Mouse (Mus musculus) liver, postnatal 0 days (tissue): ENCODE data around the gene Nfkbib. TPM values are rescaled to one million over a fixed set of nuclear protein-coding genes. Genes with fewer than 3 reads are reported as not detected.

Experiments used
- ATAC-seq: fragments of 200-750 bp; cut with Nextera tagmentation; 2 replicates; pipeline ENCODE4 v1.8.0; 2017; ENCODE audit warnings: mild to moderate bottlenecking, moderate library complexity
- DNase-seq: peaks from one replicate; pipeline ENCODE4 v3.0.0-alpha.2; 2016
- H3K27ac ChIP-seq: fragments of 300-500 bp; sonication (generic); 2 replicates; pipeline ENCODE4 v1.5.1; 2014; ENCODE audit warnings: antibody characterized with exemption, moderate library complexity, mild to moderate bottlenecking, low read depth
- H3K27me3 ChIP-seq: fragments of 300-500 bp; sonication (generic); 2 replicates; pipeline ENCODE4 v1.6.1; 2014; ENCODE audit warnings: low read length, control low read depth, mixed read lengths; ENCODE audit not compliant: insufficient read depth
- H3K36me3 ChIP-seq: fragments of 300-500 bp; sonication (generic); replicated peaks from 2 replicates; pipeline ENCODE4 v1.6.1; 2014; ENCODE audit warnings: mild to moderate bottlenecking, control low read depth, low read length, moderate library complexity, mixed read lengths; ENCODE audit not compliant: insufficient read depth
- H3K4me1 ChIP-seq: fragments of 300-500 bp; sonication (generic); 2 replicates; pipeline ENCODE4 v1.6.1; 2014; ENCODE audit warnings: antibody characterized with exemption, mild to moderate bottlenecking, control low read depth; ENCODE audit not compliant: insufficient read depth
- H3K4me2 ChIP-seq: fragments of 300-500 bp; sonication (generic); 2 replicates; pipeline ENCODE4 v1.6.1; 2014; ENCODE audit warnings: low read depth, mild to moderate bottlenecking, low read length, moderate library complexity, mixed read lengths
- H3K4me3 ChIP-seq: fragments of 300-500 bp; sonication (generic); 2 replicates; pipeline ENCODE4 v1.5.1; 2014; ENCODE audit warnings: low read depth, low read length
- H3K9ac ChIP-seq: fragments of 300-500 bp; sonication (generic); replicated peaks from 2 replicates; pipeline ENCODE4 v1.6.1; 2014; ENCODE audit warnings: mild to moderate bottlenecking, moderate library complexity
- H3K9me3 ChIP-seq: fragments of 300-500 bp; sonication (generic); 2 replicates; pipeline ENCODE4 v1.6.1; 2016; ENCODE audit warnings: mild to moderate bottlenecking, control low read depth, low read length, mixed read lengths
- CTCF ChIP-seq: sonication (generic); IDR thresholded peaks from 2 replicates; pipeline ENCODE4 v1.5.1; 2016; ENCODE audit warnings: antibody characterized with exemption, low read depth
- EP300 ChIP-seq: IDR thresholded peaks from 2 replicates; pipeline ENCODE4 v1.6.1; 2016; ENCODE audit warnings: antibody characterized with exemption, low read depth, mild to moderate bottlenecking
- WGBS: fragments of 180-500 bp; shearing (Covaris S2); extraction: QIAGEN DNeasy Blood & Tissue Kit; methylation state at CpG from one replicate; pipeline ENCODE4 v1.1.7; 2014; ENCODE audit not compliant: insufficient replicate concordance; 5-methylcytosine and 5-hydroxymethylcytosine counted together
- polyA plus RNA-seq: library from polyadenylated mRNA; unstranded; fragments of >200 nt; fragmentation: Nextera tagmentation; extraction: Ambion mirVana; gene quantifications from 2 replicates; pipeline ENCODE4 v1.2.1, GENCODE M21; 2015

The Nfkbib gene
- polyA plus RNA-seq = 25.1 and 26.9 TPM in 2 replicates

DNA sequence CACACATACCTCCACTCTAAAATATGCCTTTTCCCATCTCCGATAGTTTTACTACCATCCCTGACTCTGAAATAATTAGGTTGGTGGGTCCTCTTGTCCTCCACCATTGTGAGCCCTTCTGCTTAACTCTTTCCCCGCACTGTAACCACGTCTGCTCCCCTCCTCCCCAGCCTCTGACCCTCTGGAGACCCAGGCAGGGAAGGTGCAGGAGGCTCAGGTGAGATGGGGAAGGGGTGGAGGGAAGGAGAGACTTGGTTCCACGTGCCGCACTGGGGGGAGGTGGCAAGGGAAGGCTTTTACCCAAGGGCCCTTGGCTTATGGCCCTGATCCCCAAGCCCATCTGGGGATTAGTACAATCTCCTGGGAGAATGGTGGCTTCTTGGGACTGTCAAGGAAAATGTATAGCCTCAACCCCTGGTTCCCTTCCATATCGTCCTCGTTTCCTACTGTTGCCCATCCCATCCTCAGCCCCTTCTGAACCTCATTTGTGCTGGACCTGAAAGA lies at the start of gene Nfkbib:
TSS of gene Nfkbib (minus strand) at position 51 of the 504 bp plus-strand sequence.
- Histone ChIP-seq H3K4me2 (peak within 1 kb of the TSS; percentile 89), H3K4me1 (peaks cover 23% of the 10 kb centered on the region), H3K9me3 (no peaks in the 10 kb centered on the region), H3K4me3 (peak within 1 kb of the TSS; percentile 73), H3K27ac (peak within 1 kb of the TSS; percentile 78; the same call in 1 of the 2 replicates), H3K36me3 (peaks cover 5% of the 10 kb centered on the region; the same call in 1 of the 2 replicates), H3K9ac (peak within 1 kb of the TSS; percentile 73), H3K27me3 (no peaks in the 10 kb centered on the region)
- ATAC-seq (no peak), DNase-seq (no peak)
- TF ChIP-seq EP300 = no peak
- no peak for TF ChIP-seq CTCF
- 70% methylated on average over 7 of the region's 7 CpGs for WGBS

DNA sequence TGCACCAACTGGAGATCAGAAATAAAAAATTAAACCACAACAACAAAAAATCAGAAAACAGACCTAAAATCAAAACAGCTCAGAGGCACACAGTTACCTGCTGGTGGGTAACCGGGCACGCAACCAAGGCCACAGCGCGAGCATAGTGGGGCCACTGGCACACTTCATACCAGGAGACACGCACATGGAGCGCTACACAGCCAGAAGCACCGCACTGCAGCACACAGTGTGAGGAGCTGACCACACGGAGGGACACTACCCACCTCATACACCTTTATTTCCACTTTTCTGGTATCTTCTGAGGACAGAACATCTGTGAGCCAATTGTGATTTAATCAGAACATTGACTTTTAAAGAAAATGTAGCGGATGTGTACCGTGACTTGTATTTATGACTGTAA lies 49.6 kb upstream of the Nfkbib start:
- 91% methylated on average over 10 of the region's 10 CpGs for WGBS
- Histone ChIP-seq H3K4me3 (no peak overlapping the region), H3K9me3 (no peaks in the 10 kb centered on the region), H3K27ac (no peak overlapping the region), H3K4me2 (no peak overlapping the region), H3K36me3 (peaks cover 89% of the 10 kb centered on the region), H3K9ac (no peak overlapping the region), H3K4me1 (peaks cover 42% of the 10 kb centered on the region), H3K27me3 (no peaks in the 10 kb centered on the region)
- TF ChIP-seq EP300 (no peak), CTCF (no peak)
- DNase-seq (no peak), ATAC-seq (no peak)

DNA sequence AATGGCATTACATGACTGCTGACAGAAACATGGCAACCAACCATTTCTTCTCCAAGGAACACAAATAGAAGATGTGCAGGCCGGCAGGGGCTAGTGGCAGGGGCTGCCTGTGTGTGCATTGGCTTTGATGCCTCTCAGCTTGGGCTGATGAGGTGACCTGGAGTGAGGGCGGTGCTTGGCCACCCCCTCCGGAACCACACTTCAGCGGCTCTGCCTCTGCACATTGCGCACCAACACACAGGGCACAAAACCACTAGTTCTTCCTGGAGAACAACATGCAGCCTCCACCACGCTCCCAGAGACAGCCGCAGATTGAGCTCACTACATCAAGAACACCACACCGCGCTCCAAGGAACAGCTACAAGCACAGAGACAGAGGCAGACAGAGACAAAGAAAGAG lies 48.9 kb upstream of the Nfkbib start:
- Histone ChIP-seq H3K4me1 (peaks cover 42% of the 10 kb centered on the region), H3K36me3 (peaks cover 82% of the 10 kb centered on the region), H3K4me2 (no peak overlapping the region), H3K27me3 (no peaks in the 10 kb centered on the region), H3K4me3 (no peak overlapping the region), H3K9me3 (no peaks in the 10 kb centered on the region), H3K27ac (no peak overlapping the region), H3K9ac (peak overlapping the region; percentile 26; the same call in 1 of the 2 replicates)
- DNase-seq (no peak), ATAC-seq (no peak)
- 71% methylated on average over 9 of the region's 9 CpGs for WGBS
- TF ChIP-seq EP300 (no peak), CTCF (no peak)

DNA sequence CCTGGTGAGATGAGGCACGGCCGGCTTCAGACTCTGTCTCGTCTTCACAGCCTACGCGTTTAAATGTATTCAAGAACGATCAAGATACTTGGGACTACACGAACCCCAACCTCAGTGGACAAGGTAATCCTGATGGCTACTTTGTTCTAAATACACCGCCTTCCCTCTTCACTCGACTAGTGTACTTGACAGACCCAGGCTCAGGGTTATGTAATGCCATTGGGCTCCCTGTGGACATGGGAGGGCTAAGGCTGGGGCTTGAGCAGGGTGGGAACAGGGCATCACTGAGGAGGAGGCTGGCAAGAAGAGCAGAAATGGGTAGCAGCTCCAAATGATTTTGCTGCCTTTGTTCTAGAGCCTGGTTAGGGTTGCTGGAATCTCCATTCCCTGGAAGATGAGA lies 47.9 kb upstream of the Nfkbib start:
- no peak overlapping the region for H3K27ac ChIP-seq
- 89% methylated on average over 9 of the region's 9 CpGs for WGBS
- no peak overlapping the region for H3K4me3 ChIP-seq
- peaks cover 39% of the 10 kb centered on the region for H3K4me1 ChIP-seq
- H3K36me3 ChIP-seq = peaks cover 72% of the 10 kb centered on the region
- H3K9ac ChIP-seq = no peak overlapping the region
- DNase-seq (no peak), ATAC-seq (no peak)
- no peaks in the 10 kb centered on the region for H3K9me3 ChIP-seq
- TF ChIP-seq EP300 = no peak
- TF ChIP-seq CTCF = no peak
- H3K4me2 ChIP-seq = no peak overlapping the region
- no peaks in the 10 kb centered on the region for H3K27me3 ChIP-seq

DNA sequence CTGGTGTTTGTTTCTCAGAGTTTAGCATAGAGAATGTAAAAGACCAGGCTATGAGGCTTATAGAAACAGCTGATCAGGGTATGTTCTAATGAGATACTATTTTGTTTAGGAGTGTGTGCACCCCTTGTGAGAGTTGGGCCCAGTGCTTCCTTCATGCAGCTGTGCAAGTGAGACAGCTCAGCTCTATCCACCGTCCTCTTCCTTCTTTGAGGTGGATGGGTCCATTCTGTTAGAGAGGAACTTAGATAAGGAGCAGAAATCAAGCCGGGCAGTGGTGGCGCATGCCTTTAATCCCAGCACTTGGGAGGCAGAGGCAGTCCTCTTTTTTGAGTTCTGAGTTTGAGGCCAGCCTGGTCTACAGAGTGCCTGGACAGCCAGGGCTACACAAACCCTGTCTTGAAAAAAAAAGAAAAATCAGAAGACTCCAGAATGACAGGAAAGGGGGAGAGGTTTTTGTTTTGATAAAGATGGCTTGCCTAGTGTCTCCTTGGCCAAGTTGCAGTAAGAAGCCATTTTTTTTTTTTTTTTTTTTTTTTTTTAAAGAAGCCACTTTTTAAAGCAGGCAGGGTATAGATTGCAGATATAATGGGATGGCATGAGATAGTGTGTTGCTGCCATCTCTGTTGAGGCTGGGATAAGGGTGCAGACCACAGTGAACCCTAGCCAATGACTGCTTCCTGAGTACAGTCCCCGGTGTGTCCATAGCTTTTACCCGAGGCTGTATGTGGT lies 47.2 kb upstream of the Nfkbib start:
- Histone ChIP-seq H3K9ac (no peak overlapping the region), H3K9me3 (no peaks in the 10 kb centered on the region), H3K4me3 (no peak overlapping the region), H3K27ac (no peak overlapping the region), H3K27me3 (no peaks in the 10 kb centered on the region), H3K4me1 (peaks cover 33% of the 10 kb centered on the region), H3K36me3 (peaks cover 65% of the 10 kb centered on the region), H3K4me2 (no peak overlapping the region)
- no peak for TF ChIP-seq CTCF
- TF ChIP-seq EP300 = no peak
- ATAC-seq (no peak), DNase-seq (no peak)
- WGBS = 53% methylated on average over 5 of the region's 5 CpGs

DNA sequence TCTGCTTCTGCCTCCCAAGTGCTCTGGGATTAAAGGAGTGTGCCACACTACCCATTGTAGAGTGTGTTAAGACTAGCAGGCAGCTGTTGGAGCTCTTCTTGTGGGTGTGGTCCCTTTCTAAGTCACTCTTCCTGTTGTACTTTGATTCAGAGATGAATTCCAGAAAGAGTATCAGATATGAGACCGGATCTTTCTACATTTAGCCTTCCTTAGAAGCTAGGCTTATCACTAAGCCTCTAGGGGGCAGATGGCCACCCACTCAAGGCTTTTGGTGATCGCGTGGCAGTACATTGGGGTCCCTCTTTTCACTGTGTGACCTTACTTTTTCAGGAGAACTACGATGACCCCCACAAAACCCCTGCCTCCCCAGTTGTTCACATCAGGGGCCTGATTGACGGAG lies 45.6 kb upstream of the Nfkbib start:
- Histone ChIP-seq H3K27me3 (no peaks in the 10 kb centered on the region), H3K27ac (0 out of 2 replicates have a peak overlapping the region, but pooled peaks have one; percentile 99), H3K4me2 (peak overlapping the region; percentile 72), H3K36me3 (peaks cover 52% of the 10 kb centered on the region), H3K9ac (peak overlapping the region; percentile 93; the same call in 1 of the 2 replicates), H3K9me3 (no peaks in the 10 kb centered on the region), H3K4me3 (peak overlapping the region; percentile 93; the same call in 1 of the 2 replicates), H3K4me1 (peaks cover 35% of the 10 kb centered on the region)
- 71% methylated on average over 5 of the region's 5 CpGs for WGBS
- peak; percentile 44 for TF ChIP-seq CTCF
- no peak for TF ChIP-seq EP300
- DNase-seq (no peak), ATAC-seq (no peak)
